Mouse (Mus musculus): ENCODE measurements around the gene Nmnat3.

GRCm38 (mm10) chr9:98397866-98398265, 110.6 kb downstream of the Nmnat3 start:
- no peak for TF ChIP-seq CTCF (IDR thresholded peaks at IDR 0.05; ENCODE audit: borderline replicate concordance, control insufficient read depth, extremely low read depth, insufficient read depth, low read length, poor library complexity)
- no peak for TF ChIP-seq POLR2A (IDR thresholded peaks at IDR 0.05; ENCODE audit: control insufficient read depth, extremely low read depth, insufficient read depth, low read length, poor library complexity)
